Mouse (Mus musculus): ENCODE results near the gene Kif20b.

- TF ChIP-seq CTCF (IDR thresholded peaks at IDR 0.05; ENCODE audit: insufficient read depth, low read length) = no peak
- TF ChIP-seq POLR2A (IDR thresholded peaks at IDR 0.05; ENCODE audit: borderline replicate concordance, extremely low read depth, low read depth, low read length) = no peak
Measured at GRCm38 (mm10) chr19:34912366-34912765, 9.8 kb upstream of the Kif20b start.
